Mouse (Mus musculus) heart, postnatal 0 days (tissue): ENCODE data around the gene Sec31a.

Source experiments
- CTCF ChIP-seq: IDR thresholded peaks from 2 replicates; pipeline ENCODE4 v1.5.1; 2016; ENCODE audit warnings: antibody characterized with exemption, control low read depth, low read depth
- EP300 ChIP-seq: IDR thresholded peaks from 2 replicates; pipeline ENCODE4 v1.6.1; 2016; ENCODE audit warnings: antibody characterized with exemption, low read depth

DNA sequence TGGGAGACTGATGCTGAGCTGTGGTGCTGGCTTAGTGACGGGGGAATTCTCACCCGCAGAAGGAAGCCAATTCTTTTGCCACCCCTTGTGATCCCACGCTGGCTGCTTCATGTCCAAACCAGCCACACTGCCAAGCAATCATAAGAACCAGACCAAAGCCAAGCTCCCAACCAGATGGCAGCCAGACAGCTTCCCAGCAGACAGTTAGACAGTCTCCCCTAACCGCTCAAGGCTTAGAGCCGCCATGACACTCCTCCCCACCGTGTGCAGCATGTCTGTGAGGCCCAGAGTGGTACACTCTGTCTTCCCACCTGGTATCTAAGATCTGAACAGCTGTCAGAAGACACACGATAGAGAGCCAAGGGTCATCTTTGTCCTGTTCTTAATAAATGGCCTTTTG is 98.2 kb downstream of the Sec31a start:
- TF ChIP-seq CTCF (no peak), EP300 (no peak)
